Mouse (Mus musculus) embryonic facial prominence, embryonic 15.5 days (tissue): ENCODE results near the gene Ccdc182. TPM values are rescaled to one million over a fixed set of nuclear protein-coding genes. Genes with fewer than 3 reads are reported as not detected.

Experiments
- ATAC-seq: fragments of 200-750 bp; cut with Nextera tagmentation; 2 replicates; pipeline ENCODE4 v1.8.0; 2017; ENCODE audit warnings: low read depth, moderate TSS enrichment; ENCODE audit not compliant: insufficient number of reproducible peaks, low FRiP score, low TSS enrichment
- H3K27ac ChIP-seq: fragments of 300-500 bp; sonication (generic); replicated peaks from 2 replicates; pipeline ENCODE4 v1.5.1; 2015; ENCODE audit warnings: mild to moderate bottlenecking, inconsistent platforms
- H3K27me3 ChIP-seq: fragments of 300-500 bp; sonication (generic); 2 replicates; pipeline ENCODE4 v1.6.1; 2015; ENCODE audit warnings: inconsistent platforms
- H3K36me3 ChIP-seq: fragments of 300-500 bp; sonication (generic); 2 replicates; pipeline ENCODE4 v1.6.1; 2015; ENCODE audit warnings: mild to moderate bottlenecking, inconsistent platforms
- H3K4me1 ChIP-seq: fragments of 300-500 bp; sonication (generic); 2 replicates; pipeline ENCODE4 v1.6.1; 2015; ENCODE audit warnings: inconsistent platforms
- H3K4me2 ChIP-seq: fragments of 300-500 bp; sonication (generic); replicated peaks from 2 replicates; pipeline ENCODE4 v1.6.1; 2015; ENCODE audit warnings: mild to moderate bottlenecking, inconsistent platforms
- H3K4me3 ChIP-seq: fragments of 300-500 bp; sonication (generic); replicated peaks from 2 replicates; pipeline ENCODE4 v1.5.1; 2015; ENCODE audit warnings: mild to moderate bottlenecking, inconsistent platforms
- H3K9ac ChIP-seq: fragments of 300-500 bp; sonication (generic); 2 replicates; pipeline ENCODE4 v1.6.1; 2015; ENCODE audit warnings: inconsistent platforms
- H3K9me3 ChIP-seq: fragments of 300-500 bp; sonication (generic); replicated peaks from 2 replicates; pipeline ENCODE4 v1.6.1; 2016; ENCODE audit warnings: inconsistent platforms
- WGBS: fragments of 180-500 bp; shearing (Covaris S2); methylation state at CpG from one replicate; pipeline ENCODE4 v1.1.7; 2015; 5-methylcytosine and 5-hydroxymethylcytosine counted together
- polyA plus RNA-seq: library from polyadenylated mRNA; unstranded; fragments of >200 nt; fragmentation: Nextera tagmentation; extraction: Ambion mirVana; gene quantifications from 2 replicates; pipeline ENCODE4 v1.2.1, GENCODE M21; 2015

Ccdc182 gene
- polyA plus RNA-seq, 1 experiment from 2014 or later, result not detected

- no peak for ATAC-seq
These were observed 14.0 kb downstream of the Ccdc182 start for GRCm38 (mm10) chr11:88307616-88308543.

GRCm38 (mm10) chr11:88309059-88309700, 15.3 kb downstream of the Ccdc182 start:
- ATAC-seq, result no peak
- Histone ChIP-seq H3K27ac (no peak overlapping the region), H3K9me3 (no peaks in the 10 kb centered on the region), H3K27me3 (no peaks in the 10 kb centered on the region), H3K4me1 (no peaks in the 10 kb centered on the region), H3K4me3 (no peak overlapping the region), H3K4me2 (no peak overlapping the region), H3K9ac (no peak overlapping the region), H3K36me3 (no peaks in the 10 kb centered on the region)
- WGBS, result 30% methylated on average over 10 of the region's 10 CpGs

More at GRCm38 (mm10) chr11:88307616-88308543, 14.0 kb downstream of the Ccdc182 start:
- Histone ChIP-seq H3K36me3 (no peaks in the 10 kb centered on the region), H3K4me1 (no peaks in the 10 kb centered on the region), H3K27ac (no peak overlapping the region), H3K9me3 (no peaks in the 10 kb centered on the region), H3K4me2 (no peak overlapping the region), H3K4me3 (no peak overlapping the region), H3K9ac (no peak overlapping the region), H3K27me3 (no peaks in the 10 kb centered on the region)
- 82% methylated on average over 14 of the region's 14 CpGs for WGBS

- Histone ChIP-seq H3K4me2 (no peak overlapping the region), H3K9ac (no peak overlapping the region)
- ATAC-seq, result no peak
These were observed 16.9 kb downstream of the Ccdc182 start for GRCm38 (mm10) chr11:88310773-88311172.

GRCm38 (mm10) chr11:88311606-88312005, 17.7 kb downstream of the Ccdc182 start:
- Histone ChIP-seq H3K9ac (no peak overlapping the region), H3K4me1 (0 out of 2 replicates have a peak, but pooled peaks cover 4% of the 10 kb centered on the region), H3K4me3 (no peak overlapping the region), H3K9me3 (no peaks in the 10 kb centered on the region), H3K27me3 (no peaks in the 10 kb centered on the region), H3K36me3 (no peaks in the 10 kb centered on the region), H3K4me2 (no peak overlapping the region), H3K27ac (no peak overlapping the region)
- ATAC-seq, result no peak
- WGBS, result 52% methylated on average over 7 of the region's 7 CpGs

More at GRCm38 (mm10) chr11:88310773-88311172, 16.9 kb downstream of the Ccdc182 start:
- Histone ChIP-seq H3K27me3 (no peaks in the 10 kb centered on the region), H3K9me3 (no peaks in the 10 kb centered on the region), H3K27ac (no peak overlapping the region), H3K36me3 (no peaks in the 10 kb centered on the region), H3K4me3 (no peak overlapping the region), H3K4me1 (0 out of 2 replicates have a peak, but pooled peaks cover 4% of the 10 kb centered on the region)
- 46% methylated on average over 6 of the region's 6 CpGs for WGBS

- Histone ChIP-seq H3K4me3 (no peak overlapping the region), H3K4me2 (no peak overlapping the region), H3K9ac (no peak overlapping the region), H3K27ac (no peak overlapping the region), H3K27me3 (no peaks in the 10 kb centered on the region), H3K36me3 (no peaks in the 10 kb centered on the region), H3K4me1 (0 out of 2 replicates have a peak, but pooled peaks cover 4% of the 10 kb centered on the region), H3K9me3 (no peaks in the 10 kb centered on the region)
- WGBS, result 51% methylated on average over 8 of the region's 8 CpGs
- no peak for ATAC-seq
These were observed 19.7 kb downstream of the Ccdc182 start for GRCm38 (mm10) chr11:88313512-88313911.

GRCm38 (mm10) chr11:88314471-88314870, 20.6 kb downstream of the Ccdc182 start:
- 77% methylated on average over 6 of the region's 6 CpGs for WGBS
- no peaks in the 10 kb centered on the region for H3K9me3 ChIP-seq
- H3K4me2 ChIP-seq, result no peak overlapping the region
- H3K4me1 ChIP-seq, result 0 out of 2 replicates have a peak, but pooled peaks cover 4% of the 10 kb centered on the region
- no peaks in the 10 kb centered on the region for H3K27me3 ChIP-seq
- no peak overlapping the region for H3K9ac ChIP-seq
- no peaks in the 10 kb centered on the region for H3K36me3 ChIP-seq
- H3K4me3 ChIP-seq, result no peak overlapping the region
- H3K27ac ChIP-seq, result no peak overlapping the region
- ATAC-seq, result no peak

GRCm38 (mm10) chr11:88315393-88315792, 21.5 kb downstream of the Ccdc182 start:
- Histone ChIP-seq H3K27me3 (no peaks in the 10 kb centered on the region), H3K27ac (no peak overlapping the region), H3K9me3 (no peaks in the 10 kb centered on the region), H3K4me1 (0 out of 2 replicates have a peak, but pooled peaks cover 4% of the 10 kb centered on the region), H3K9ac (no peak overlapping the region), H3K4me3 (no peak overlapping the region), H3K4me2 (no peak overlapping the region), H3K36me3 (no peaks in the 10 kb centered on the region)
- ATAC-seq, result no peak
- WGBS, result 67% methylated on average over 5 of the region's 5 CpGs

GRCm38 (mm10) chr11:88318850-88319249, 25.0 kb downstream of the Ccdc182 start:
- no peak overlapping the region for H3K4me2 ChIP-seq
- H3K9ac ChIP-seq, result no peak overlapping the region
- H3K36me3 ChIP-seq, result no peaks in the 10 kb centered on the region
- H3K27me3 ChIP-seq, result no peaks in the 10 kb centered on the region
- 71% methylated on average over 5 of the region's 5 CpGs for WGBS
- 0 out of 2 replicates have a peak, but pooled peaks cover 4% of the 10 kb centered on the region for H3K4me1 ChIP-seq
- ATAC-seq, result no peak
- no peaks in the 10 kb centered on the region for H3K9me3 ChIP-seq
- no peak overlapping the region for H3K4me3 ChIP-seq
- no peak overlapping the region for H3K27ac ChIP-seq

- Histone ChIP-seq H3K9me3 (no peaks in the 10 kb centered on the region), H3K4me2 (no peak overlapping the region), H3K4me1 (peaks cover 19% of the 10 kb centered on the region), H3K27ac (no peak overlapping the region), H3K4me3 (no peak overlapping the region), H3K27me3 (no peaks in the 10 kb centered on the region), H3K36me3 (no peaks in the 10 kb centered on the region), H3K9ac (no peak overlapping the region)
- no peak for ATAC-seq
- WGBS, result 19% methylated on average over 4 of the region's 4 CpGs
These were observed 33.2 kb downstream of the Ccdc182 start for GRCm38 (mm10) chr11:88327016-88327415.

GRCm38 (mm10) chr11:88328813-88329595, 35.1 kb downstream of the Ccdc182 start:
- no peak for ATAC-seq
- Histone ChIP-seq H3K36me3 (no peaks in the 10 kb centered on the region), H3K9ac (no peak overlapping the region), H3K4me1 (peaks cover 19% of the 10 kb centered on the region), H3K4me3 (no peak overlapping the region), H3K27me3 (no peaks in the 10 kb centered on the region), H3K4me2 (no peak overlapping the region), H3K27ac (no peak overlapping the region), H3K9me3 (no peaks in the 10 kb centered on the region)
- WGBS, result 66% methylated on average over 17 of the region's 17 CpGs

- H3K4me3 ChIP-seq, result no peak overlapping the region
- H3K9me3 ChIP-seq, result no peaks in the 10 kb centered on the region
- no peak overlapping the region for H3K4me2 ChIP-seq
- H3K4me1 ChIP-seq, result peaks cover 19% of the 10 kb centered on the region
- H3K27ac ChIP-seq, result no peak overlapping the region
- H3K27me3 ChIP-seq, result no peaks in the 10 kb centered on the region
- no peak overlapping the region for H3K9ac ChIP-seq
- 0 out of 2 replicates have a peak, but pooled peaks have one; percentile 50 for ATAC-seq
- no peaks in the 10 kb centered on the region for H3K36me3 ChIP-seq
- WGBS, result 35% methylated on average over 11 of the region's 11 CpGs
These were observed 36.9 kb downstream of the Ccdc182 start for GRCm38 (mm10) chr11:88330799-88331198.
